Mouse (Mus musculus) lung, adult 2 months (tissue): ENCODE data around the gene Arhgap24.

Experiments
- CTCF ChIP-seq: fragments of 200-500 bp; IDR thresholded peaks from 2 replicates; pipeline ENCODE4 v1.5.1; 2011; ENCODE audit warnings: mild to moderate bottlenecking, low read length, control low read depth; ENCODE audit not compliant: insufficient read depth
- POLR2A ChIP-seq: fragments of 200-500 bp; IDR thresholded peaks from 2 replicates; pipeline ENCODE4 v1.6.1; 2011; ENCODE audit warnings: low read depth, mild to moderate bottlenecking, control low read depth, low read length, borderline replicate concordance; ENCODE audit errors: extremely low read depth

- TF ChIP-seq POLR2A (no peak), CTCF (no peak)
These were observed 284.5 kb downstream of the Arhgap24 start for GRCm38 (mm10) chr5:102765694-102766093.
